Mouse (Mus musculus) inflammation-experienced regulatory T-cells, adult 6 months (primary cell): Measurements from ENCODE around the gene Cr2. TPM values are rescaled to one million over a fixed set of nuclear protein-coding genes. Genes with fewer than 3 reads are reported as not detected.
"Not testable (repeated sequence)": the region's sequence is repeated elsewhere in the genome, so short reads cannot be mapped to it uniquely, and the experiment has no call there.

Experiments used
- ATAC-seq: one replicate; pipeline ENCODE4 v1.8.0; 2017
- polyA plus RNA-seq, 3 experiments: library from polyadenylated mRNA; unstranded; fragments of 100-300 nt; shearing (Covaris generic); gene quantifications; one replicate each; pipeline ENCODE4 v1.2.1; 2017

Cr2 gene
- polyA plus RNA-seq, result 1 to 10 TPM; 2.9 to 4.4 (median 3.4) TPM

- peak; percentile 91 for ATAC-seq
Observed at GRCm38 (mm10) chr1:195175980-195176931, at the start of gene Cr2. Gene Cr2 (minus strand): TSS chr1:195176716.

GRCm38 (mm10) chr1:195221781-195222180 is 45.3 kb upstream of the Cr2 start:
- ATAC-seq, result no peak

DNA sequence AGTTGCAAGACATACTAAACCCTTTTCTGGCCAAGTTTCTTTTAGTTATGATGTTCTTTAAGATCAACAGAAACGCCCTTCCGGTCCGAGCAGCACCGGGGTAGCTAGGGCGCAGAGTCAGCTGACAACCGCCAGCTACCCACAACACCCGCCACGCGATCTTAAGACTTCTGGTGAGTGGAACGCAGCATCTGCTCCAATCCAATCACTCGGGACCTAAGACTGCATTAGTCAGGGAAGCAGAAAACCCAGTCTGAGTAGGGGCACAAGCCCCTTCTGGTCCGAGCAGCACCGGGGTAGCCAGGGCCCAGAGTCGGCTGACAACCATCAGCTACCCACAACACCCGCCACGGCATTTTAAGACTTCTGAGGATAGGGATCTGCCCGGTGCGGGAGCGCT is 36.3 kb upstream of the Cr2 start:
- ATAC-seq, result not testable (repeated sequence)

DNA sequence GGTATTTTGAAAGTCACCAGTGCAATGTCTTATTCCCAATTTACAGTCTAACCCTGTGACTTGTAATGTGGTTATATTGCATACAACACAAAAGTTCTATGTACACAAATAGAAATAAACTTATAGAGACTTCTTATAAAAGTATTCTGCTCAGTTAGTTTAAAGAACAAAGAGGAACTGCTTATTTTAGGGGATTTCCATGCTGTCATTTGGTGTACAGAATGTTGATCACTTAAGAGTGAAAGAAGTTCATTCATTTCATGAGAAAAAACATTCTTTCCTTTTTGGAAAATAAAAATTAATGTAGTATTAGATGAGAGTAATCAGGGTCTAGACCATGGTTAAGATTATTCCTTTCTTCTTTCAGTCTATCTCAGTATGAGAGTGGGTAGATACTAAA is 8.2 kb upstream of the Cr2 start:
- no peak for ATAC-seq

- no peak for ATAC-seq
Observed at GRCm38 (mm10) chr1:195164996-195165755, 11.3 kb downstream of the Cr2 start.

DNA sequence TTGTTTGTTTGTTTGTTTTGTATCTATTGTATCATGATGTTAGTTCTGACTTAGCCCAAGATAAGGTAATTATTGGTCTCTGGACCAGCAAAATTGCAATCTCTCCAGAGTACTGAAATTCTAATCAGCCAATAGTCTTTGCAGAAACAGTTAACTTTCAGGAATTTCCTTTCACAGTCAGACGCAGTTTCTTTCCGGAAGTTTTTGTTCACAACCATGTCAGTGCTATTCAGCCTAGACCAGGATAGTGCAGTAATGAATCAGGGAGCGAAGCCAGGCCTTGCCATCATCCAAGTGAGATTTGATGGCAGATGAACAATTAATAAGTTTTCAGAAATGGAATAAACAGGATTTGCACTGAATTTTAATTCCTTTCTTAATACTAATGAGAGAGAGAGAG is 44.4 kb downstream of the Cr2 start:
- ATAC-seq, result no peak

- ATAC-seq, result peak; percentile 5
Observed at GRCm38 (mm10) chr1:195131675-195132015, 44.9 kb downstream of the Cr2 start.

DNA sequence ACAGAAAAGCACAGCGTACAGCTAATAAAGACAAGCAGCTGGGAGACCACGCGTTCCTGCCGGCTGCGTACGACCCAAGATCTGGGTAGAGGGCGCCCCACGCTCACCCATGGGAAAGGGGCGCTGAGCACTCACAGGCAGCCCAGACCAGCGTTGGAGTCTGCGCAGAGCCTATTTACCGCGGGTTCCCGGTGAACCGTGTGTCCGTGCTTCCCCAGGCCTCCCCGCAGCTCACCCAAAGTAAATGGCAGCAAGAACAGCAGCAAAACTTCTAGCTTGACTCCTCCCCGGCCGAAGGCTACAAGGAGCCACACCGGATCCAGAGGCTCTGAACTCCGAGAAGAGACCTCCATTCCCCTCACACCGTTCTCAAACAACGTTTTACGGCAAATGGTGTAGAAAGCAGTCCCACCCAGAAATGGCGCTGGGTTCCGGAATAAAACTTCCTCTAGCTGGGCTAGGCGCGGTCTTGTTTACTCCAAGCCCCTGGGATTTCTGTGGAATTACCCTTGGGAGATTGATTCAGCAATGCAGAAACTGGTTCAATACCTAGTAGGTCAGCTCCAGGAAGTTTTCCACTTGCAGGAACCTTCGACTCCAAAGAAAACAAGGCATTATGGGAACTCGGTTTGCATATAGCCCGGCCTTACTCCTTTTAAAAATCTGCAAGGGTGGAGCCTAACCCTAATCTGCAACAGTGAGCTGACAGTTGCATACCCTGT is 45.4 kb downstream of the Cr2 start, which contains the start of gene Cr1l:
Gene Cr1l (minus strand): TSS at position 634 of the 722 bp plus-strand sequence.
- peak; percentile 88 for ATAC-seq

GRCm38 (mm10) chr1:195130479-195130878 is 46.0 kb downstream of the Cr2 start:
- ATAC-seq, result no peak

DNA sequence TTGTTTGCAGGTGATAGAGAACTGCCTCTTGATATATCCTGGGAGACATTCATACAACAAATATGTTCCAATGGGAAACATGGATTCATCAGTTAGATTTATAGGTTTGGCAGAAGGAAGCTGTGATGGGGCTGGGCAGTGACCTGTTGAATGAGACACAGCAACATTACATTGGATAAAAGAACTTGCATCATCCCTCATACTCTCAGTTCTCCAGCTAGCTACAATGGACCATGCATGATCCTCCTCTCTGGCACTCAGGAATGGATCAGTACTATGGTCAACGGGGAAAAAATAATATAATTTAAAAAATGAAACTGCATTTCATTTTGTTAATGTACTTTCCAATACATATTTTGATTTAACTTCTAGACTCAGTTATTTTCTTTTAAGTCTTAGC is 46.6 kb downstream of the Cr2 start:
- ATAC-seq, result no peak

DNA sequence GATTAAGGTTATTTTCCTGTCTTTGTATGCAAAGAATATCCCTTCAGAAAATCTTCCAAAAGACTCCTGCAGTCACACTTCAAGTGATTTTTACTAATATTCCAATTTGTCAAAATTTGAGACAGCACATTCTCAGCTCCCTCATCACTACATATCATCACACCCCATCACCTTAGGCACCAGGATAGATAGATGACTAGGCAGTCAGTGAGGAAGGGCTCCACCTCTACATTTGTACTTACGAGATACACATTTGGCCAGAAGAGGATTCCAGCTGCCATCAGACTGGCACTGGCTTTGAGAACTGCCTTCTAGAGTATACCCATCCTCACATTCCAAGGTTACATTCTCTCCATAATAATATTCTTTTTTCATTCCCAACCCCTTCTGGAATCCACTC is 62.1 kb downstream of the Cr2 start:
- ATAC-seq, result no peak

DNA sequence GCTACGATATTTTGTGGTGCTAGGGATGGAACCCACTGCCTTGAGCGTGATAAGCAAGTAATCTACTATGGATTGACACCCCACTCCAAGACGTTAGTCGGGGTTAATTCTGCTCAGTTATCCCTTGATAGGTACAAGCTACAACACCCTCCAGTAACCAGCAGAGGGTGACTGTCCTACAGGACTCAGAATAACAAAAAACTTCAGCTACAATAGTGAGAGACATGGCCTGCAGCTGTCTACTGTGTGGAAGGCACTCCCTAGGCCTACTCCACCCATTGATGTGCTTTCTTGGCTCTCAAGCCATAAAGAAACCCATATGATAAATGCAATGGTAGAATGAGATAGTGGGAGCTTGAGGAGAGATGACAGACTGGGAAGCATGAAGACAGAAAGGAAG is 62.9 kb downstream of the Cr2 start:
- ATAC-seq, result no peak

GRCm38 (mm10) chr1:195100693-195101092 is 75.8 kb downstream of the Cr2 start:
- no peak for ATAC-seq

GRCm38 (mm10) chr1:195098004-195098403 is 78.5 kb downstream of the Cr2 start:
- no peak for ATAC-seq

GRCm38 (mm10) chr1:195092220-195092720 is 84.2 kb downstream of the Cr2 start, which contains the start of gene Cd46:
Gene Cd46 (minus strand): TSS chr1:195092249.
- peak; percentile 96 for ATAC-seq

DNA sequence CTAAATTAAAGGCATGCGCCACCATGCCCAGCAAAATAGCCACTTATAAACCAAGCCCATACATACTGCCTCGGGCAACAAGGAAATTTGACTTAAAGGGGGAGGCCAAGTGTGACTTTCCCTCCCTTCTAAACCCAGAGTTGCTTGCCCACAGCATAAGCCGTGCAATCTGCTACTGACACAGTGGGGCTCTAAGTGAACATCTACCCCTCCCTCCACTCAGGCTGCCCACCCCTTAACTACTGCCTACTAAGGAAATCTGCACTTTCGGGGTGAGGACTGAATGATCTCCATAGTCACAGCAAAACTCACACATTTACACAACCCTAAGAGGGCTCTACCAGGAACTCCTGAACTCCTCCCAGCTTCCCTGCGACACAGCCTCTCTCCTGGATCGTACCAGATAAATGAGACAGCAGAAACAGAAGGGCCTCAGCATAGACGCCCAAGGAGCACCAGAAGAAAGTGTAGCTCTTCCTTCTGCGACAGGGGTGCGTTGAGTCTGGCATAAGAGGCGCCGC is 84.8 kb downstream of the Cr2 start:
- no peak for ATAC-seq

Other genes with a start within 250 kb of the Cr2 start
- gene Cd34, start 237.9 kb downstream of the Cr2 start, polyA plus RNA-seq, result under 1 TPM in 2 of 3 experiments, not detected in 1; 0.30 TPM
- gene Cd46, start 84.5 kb downstream of the Cr2 start, polyA plus RNA-seq, result 1 to 10 TPM; 2.6 to 3.7 (median 3.6) TPM
- gene Cr1l, start 45.1 kb downstream of the Cr2 start, polyA plus RNA-seq, result 100 to 1,000 TPM; 148 to 184 (median 167) TPM